Mouse (Mus musculus): ENCODE data around the gene Grwd1.

DNA sequence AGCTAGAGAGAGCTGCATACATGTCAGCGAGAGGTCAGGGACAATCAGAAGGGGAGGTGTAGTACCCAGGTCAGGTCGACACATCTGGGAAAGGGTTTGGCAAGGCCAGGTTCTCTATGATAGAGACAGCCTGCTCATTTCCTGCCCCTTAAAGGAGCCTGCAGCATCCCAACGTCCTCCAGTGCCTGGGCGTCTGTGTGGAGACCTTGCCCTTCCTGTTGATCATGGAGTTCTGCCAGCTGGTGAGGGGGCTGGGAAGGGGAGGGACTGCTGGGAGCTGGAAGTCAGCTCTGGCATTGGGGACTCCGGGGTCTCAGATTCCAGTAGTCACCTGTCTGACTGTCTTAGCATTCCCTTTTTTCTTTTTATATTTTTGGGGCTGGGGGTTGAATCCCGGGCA, 40.0 kb downstream of the Grwd1 start:
- no peak for TF ChIP-seq CTCF (IDR thresholded peaks at IDR 0.05; ENCODE audit: low read depth, low read length)
- no peak for TF ChIP-seq TAL1 (conservative IDR thresholded peaks at IDR 0.05; ENCODE audit: low read depth, low read length)
- no peak for TF ChIP-seq GATA1 (IDR thresholded peaks at IDR 0.05; ENCODE audit: borderline replicate concordance, low read length)

Measured in G1E (cell line).